Mouse (Mus musculus): Measurements from ENCODE around the gene Bcl10.
"Not testable (repeated sequence)": the region's sequence is repeated elsewhere in the genome, so short reads cannot be mapped to it uniquely, and the experiment has no call there.

Gene Bcl10

GRCm38 (mm10) chr3:145913942-145914341 lies 8.7 kb upstream of the Bcl10 start:
- DNase-seq (ENCODE audit: low spot score in 2 of 2): not testable (repeated sequence)

DNA sequence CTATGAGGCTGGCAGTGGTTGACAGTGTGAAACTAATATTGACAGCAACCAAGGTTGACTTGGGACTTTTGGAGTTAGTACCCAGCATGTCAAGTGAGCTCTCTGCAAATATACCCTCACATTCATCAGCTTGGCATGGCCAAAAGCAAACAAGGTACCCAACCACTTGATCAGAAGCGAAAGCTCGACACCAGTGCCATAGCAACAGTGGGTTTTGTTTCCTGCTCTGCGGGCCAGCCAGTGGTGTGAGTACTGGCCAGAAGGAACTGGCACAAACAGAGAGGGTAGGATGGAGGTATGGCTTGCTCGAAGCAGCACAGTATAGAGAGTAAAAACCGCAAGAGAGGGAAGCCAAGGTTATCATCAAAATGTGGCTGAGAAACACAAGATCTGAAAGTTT lies 6.2 kb upstream of the Bcl10 start:
- DNase-seq (ENCODE audit: low spot score in 2 of 2): no peak

DNA sequence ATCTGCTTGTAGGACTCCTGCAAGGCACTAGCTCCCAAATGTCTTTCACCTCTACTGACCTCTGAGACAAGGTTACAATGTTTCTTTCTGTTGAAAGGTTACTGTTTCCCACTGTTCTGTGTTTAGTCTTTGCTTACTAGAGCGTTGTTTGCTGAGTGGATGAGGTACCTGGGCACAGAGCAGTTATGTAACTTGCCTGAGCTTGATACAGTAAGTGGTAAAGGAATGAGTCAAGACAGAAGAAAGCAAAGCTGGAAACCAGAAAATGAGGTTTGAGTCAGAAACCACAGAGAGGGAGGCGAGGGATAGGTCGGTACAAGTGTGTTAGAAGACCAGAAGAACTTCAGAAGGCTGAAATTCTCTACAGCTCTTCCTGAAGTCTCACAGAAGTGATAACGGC lies 5.8 kb upstream of the Bcl10 start:
- DNase-seq (ENCODE audit: low spot score in 2 of 2): no peak

- DNase-seq (ENCODE audit: low spot score in 2 of 2): no peak
These were observed 367 bp downstream of the Bcl10 start for GRCm38 (mm10) chr3:145922971-145923370.

DNA sequence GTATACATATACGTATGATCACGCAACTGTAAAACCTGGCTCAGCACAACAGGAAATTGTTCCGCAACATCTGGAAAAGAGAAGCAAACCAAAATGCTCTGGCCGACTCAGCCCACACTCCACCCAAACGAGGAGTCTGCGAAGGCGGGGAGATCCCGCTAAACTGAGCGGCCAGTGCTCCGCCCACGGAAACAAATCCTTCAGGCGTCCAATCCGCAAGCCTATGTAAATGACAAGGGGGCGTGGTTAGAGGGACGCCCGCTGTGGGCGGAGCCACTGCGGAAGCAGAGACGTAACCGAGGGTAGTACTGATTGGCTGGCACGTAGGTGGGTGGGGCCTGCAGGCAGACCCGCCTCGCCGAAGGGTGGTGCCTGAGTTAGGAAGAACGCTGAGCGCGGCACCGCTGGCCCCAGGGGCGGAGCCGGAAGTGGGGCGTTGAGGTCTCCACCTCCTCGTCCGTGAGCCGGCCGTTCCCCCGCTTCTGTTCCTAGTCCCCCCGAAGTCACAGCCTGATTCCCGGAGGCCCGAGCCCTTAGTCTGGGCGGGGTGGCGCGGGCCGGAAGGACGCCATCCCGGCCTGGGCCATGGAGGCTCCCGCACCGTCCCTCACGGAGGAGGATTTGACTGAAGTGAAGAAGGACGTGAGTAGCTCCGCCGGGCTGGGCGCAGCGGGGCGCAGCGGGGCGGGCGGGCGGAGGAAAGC lies 1.4 kb downstream of the Bcl10 start:
- DNase-seq (ENCODE audit: low spot score in 2 of 2): peak; percentile 99

DNA sequence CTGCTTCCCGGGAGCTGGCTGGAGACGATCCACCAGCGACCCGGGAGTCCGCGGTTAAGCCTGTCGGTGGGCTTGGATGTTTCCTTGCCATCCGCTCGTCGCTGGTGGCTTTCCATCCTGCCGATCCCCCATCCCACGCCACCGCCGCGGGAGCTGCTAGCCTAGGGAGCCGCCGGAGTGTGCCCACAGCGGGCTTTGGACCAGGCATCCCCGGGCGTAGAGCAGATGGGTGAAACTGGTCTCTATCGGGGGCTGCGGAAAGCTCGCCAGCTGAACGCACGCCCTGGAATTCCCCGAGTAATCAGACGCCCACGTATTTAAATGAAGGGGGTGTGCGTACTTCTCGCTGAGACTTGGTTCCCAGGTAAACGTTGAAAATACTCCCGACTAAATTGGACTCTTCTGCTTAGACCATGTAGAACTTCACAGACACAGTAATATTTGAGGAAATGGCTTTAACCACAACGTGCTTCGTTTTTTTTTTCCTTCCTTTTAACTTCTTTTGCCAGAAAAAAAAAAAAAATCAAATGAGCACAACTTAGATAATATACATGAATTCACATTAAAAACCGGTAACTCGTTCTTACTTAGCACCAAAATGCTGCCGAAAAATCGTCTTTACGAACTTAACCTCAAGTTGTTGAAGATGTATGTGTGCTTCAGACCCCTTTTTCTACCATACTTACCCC lies 2.2 kb downstream of the Bcl10 start:
- DNase-seq (ENCODE audit: low spot score in 2 of 2): peak; percentile 47 to 68

GRCm38 (mm10) chr3:145925506-145925905 lies 2.9 kb downstream of the Bcl10 start:
- DNase-seq (ENCODE audit: low spot score in 2 of 2): no peak

DNA sequence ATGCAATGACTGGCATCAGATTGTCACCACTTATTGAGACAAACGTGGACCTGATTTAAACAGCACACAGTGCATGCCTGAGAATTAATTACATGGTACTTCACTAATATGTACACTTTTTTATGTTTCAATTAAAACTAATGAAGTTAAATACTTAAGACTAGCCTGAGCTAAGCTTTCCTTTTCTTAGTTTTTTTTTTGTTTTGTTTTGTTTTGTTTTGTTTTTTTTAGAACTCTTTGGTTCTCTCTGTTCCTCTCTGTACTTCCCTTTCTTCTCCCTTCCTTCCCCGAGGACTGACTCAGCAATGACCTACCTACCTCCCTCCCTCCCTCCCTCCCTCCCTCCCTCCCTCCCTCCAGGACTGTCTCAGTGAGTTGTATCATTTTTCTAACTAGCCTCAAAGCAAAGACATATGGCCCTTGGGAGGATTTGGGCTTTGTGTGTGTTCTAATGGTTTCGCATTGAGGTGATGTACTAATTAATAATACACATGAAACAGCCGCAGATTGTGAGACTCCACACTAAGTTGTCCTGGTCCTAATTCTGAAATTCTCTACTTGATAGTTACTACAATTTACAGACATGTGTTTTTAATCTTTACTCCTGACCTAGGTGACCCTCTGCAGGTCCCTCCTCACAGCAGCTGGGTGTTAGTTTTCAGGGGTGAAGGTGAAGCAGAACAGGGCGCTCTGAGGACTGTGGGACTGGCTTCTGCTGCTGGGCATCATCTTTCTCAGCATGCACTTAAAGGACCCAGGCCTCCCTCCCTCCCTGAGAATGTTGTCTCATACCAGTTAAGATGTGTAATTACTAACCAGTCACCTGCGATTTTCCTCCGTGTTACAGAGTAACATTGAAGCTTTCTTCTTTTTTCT lies 7.2 kb downstream of the Bcl10 start:
- no peak for DNase-seq (ENCODE audit: low spot score in 2 of 2)

DNA sequence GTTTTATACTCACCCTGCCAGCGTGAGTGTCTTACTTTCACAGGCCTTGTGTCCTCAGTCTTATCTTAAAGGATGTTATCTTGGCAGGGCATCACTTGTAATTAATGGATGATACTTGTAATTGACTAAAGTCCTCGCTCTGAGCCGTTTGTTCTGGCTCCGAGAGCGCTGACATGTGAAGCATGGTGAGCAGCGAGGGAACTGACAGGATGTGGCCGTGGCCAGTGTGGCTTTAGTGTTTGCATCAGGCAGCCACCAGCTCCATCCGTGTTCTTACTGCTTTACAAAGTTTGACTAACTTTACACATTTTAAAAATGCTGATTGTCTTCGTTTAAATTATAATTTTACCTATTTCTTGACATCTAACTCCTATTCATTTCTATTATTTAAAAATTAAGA lies 11.2 kb downstream of the Bcl10 start:
- no peak for DNase-seq (ENCODE audit: low spot score in 2 of 2)

DNA sequence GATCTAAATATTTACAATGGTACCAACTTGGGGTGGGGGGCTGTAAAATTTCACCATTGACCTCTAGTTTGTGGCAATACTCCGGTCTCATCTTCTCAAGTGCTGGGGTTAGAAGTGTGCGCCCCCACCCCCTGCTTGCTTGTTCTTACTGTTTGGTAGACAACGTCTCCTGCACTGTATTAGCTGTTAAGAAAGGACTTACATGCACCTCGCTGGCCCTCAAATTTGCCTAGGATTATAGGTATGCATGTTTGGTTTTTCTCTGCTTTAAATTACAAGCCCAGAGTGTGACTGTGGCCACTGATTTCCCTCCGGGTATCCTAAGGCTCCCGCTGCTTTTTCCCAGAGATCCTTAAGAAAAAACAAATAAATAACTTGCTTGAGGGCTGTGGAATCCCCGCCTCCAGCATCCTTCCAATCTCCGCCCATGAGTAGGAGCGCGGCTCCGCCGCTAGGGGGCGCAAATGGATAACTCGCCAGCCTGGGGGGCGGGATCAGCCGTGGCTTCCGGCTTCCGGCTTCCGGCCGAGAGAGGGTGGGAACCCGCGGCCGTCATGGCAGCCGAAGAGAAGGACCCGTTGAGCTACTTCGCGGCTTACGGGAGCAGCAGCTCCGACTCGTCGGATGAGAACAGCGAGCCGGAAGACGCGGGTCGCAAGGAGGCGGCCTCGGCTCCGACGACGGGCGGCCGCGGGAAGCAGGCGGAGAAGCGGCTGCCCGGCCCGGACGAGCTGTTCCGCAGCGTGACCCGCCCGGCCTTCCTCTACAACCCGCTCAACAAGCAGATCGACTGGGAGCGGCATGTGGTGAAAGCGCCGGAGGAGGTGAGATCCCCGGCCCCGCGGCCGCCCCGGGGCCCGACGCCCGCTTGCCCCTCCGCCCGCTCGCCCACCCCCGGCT lies 15.2 kb downstream of the Bcl10 start, which contains the start of gene 2410004B18Rik:
2410004B18Rik (plus strand) TSS at position 510 of the 900 bp plus-strand sequence.
- peak; percentile 85 to 88 for DNase-seq (ENCODE audit: low spot score in 2 of 2)

DNA sequence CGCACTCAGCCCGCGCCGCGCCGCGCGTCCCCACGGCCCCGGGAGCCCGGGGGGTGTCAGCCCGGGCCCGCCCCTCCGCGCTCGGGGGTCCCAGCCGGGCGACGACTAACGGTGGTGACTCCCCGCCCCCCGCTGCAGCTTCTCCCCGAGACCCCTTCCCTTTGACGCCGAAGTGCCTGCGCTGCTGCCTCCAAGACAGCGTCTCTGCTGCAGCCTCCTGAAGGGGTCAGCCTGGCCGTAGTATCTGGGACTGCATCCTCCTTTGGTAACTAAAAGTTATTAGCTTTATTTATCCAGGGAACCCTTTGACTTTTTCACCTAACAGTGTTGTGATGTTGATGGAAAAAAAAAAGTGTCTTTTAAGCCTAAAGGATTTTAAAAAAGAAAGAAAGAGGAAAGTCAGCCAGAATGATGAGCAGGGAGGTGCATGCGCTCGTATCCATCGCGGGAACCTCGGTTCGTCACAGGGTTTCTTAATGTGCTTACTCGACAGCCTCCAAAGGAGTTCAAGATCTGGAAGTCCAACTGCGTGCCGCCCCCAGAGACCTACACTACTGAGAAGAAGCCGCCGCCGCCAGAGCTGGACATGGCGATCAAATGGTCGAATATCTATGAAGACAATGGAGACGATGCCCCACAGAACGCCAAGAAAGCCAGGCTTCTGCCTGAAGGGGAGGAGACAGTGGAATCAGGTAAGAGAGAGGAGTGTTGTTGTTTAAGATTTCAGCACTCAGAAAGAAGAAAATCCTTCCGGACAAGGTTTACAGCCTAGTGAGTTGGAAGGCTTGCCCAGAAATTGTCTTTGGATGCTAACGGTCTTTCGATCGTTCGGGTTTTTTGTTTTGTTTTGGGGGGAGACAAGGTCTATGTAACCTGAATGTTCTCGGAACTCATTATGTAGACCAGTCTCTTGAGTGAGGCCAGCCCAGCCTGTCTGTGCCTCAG lies 16.1 kb downstream of the Bcl10 start:
- DNase-seq (ENCODE audit: low spot score in 2 of 2): no peak

DNA sequence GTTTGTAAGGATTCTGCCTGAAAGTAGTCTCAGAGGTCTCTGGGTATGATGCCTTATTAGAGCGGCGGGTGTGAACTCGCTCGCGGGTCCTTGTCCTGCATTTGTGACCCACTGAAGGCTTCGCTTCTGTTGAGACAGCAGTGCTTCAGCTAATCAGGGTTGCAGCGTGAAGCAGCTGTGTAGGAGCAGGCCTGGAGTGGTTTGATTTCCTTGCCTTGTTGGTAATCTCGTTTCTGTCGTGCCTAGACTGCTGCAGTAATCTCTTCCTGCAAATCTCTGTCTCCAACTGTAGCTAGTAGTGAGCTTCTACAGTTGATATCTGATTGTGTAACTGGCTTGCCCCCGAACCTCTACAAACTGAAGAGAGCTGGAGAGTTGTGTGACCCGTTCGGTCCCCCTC lies 16.8 kb downstream of the Bcl10 start:
- DNase-seq (ENCODE audit: low spot score in 2 of 2): no peak

- no peak for DNase-seq (ENCODE audit: low spot score in 2 of 2)
These were observed 17.4 kb downstream of the Bcl10 start for GRCm38 (mm10) chr3:145939971-145940370.

- peak; percentile 41 to 62 for DNase-seq (ENCODE audit: low spot score in 2 of 2)
These were observed 19.4 kb downstream of the Bcl10 start for GRCm38 (mm10) chr3:145941971-145942370.

DNA sequence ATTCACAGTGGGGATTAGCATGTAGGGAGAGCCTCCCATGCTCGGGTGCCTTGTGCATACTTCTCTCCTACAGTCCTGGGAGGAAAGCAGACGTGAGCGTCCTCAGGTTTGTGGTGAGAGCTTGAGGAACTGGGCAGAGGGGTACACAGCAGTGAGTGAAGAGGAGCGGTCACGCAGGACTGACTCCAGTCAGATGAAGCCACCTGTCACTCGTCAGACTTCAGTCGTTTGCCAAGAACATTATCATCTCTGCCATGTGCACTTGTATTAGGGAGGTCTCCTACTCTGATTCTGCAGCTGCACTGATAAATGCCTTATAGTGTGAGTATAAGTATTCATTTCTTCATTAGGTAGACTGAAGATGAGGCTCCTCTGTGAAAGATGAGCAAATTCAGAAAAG lies 21.7 kb downstream of the Bcl10 start:
- DNase-seq (ENCODE audit: low spot score in 2 of 2): no peak

DNA sequence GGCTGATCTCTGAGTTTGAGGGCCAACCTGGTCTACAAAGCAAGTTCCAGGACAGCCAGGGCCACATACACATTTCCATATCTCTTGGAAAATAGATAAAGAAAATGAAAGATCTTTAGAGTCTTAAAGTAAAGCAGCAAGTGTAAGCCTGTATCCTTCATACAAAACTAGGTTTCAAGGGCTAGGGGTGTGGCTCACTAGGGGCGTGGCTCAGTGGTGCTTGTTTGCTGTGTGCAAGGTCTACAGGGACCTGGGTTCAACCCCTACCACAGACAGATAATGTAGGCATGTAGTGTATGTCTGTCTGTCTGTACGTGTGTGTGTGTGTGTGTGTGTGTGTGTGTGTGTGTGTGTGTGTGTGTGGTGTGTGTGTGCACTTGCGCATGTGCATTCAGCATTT lies 23.3 kb downstream of the Bcl10 start:
- DNase-seq (ENCODE audit: low spot score in 2 of 2): no peak

GRCm38 (mm10) chr3:145946654-145947053 lies 24.1 kb downstream of the Bcl10 start:
- DNase-seq (ENCODE audit: low spot score in 2 of 2): no peak

DNA sequence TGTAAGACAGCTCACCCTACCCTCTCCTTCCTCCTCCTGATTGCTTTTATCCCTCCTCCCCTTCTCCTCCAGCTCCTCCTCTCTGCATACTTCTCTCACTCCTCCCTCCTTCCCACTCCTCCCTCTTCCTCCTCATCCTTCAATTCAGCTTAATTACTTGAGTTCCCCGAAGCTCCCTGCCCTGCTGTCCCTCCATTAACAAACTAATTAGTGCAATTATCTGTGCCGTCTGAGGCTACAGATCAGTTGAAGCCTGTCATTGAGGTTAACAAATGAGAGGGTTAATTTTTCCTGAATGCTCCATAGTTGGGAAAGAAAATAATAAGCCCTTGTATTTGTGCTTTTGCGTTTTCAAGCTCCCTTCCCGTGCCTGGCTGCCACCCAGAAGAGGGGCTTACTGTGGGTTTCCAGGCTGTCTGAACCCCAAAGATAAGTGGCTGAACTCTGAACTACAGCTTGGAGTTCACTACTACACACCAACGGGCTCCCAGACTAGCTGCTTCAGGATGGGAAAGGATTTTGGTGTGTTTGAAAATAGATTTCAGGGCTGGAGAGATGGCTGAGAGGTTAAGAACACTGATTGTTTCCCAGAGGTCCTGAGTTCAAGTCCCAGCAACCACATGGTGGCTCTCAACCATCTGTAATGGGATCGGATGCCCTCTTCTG lies 25.1 kb downstream of the Bcl10 start:
- DNase-seq (ENCODE audit: low spot score in 2 of 2): no peak

DNA sequence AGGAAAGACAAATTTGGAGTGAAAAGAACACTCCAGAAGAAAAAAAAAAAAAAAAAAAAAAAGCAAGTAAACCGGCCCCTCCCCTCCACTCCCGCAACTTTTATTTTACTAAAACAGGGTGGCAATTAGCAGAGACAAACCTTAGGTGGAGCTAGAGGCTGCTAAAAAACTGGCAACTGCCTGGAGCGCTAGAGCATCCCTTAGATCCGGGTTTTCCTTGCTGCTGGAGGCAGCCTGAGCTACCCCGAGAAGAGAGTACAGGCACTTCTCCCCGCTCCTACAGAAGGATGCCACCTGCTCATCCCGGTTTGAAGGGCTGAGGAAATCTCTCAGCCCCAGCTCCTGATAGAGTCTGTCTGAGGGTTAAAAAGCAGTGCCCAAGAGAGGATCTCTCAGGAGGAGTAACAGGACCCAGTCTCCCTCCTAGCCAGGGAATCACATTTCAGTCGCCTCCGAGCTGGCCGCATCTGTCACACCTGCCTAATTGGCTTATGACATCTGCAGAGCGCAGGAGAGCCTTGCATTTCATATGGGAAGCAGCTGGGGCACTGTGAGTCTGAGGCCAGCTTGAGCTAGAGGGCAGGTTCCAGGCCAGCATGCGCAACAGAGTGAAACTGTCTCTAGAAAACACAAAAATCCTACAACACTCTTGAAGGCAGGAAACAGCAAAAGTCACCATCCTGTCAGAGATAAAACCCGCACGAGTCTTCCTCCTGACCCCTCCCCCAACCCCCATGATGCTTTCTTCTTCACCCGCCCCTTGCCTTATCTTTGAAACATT lies 27.6 kb downstream of the Bcl10 start:
- peak; percentile 50 to 65 for DNase-seq (ENCODE audit: low spot score in 2 of 2)

Measured in heart, adult 9 months (tissue).